Mouse (Mus musculus) Patski (cell line): Measurements from ENCODE around the gene AI661453. TPM values are rescaled to one million over a fixed set of nuclear protein-coding genes. Genes with fewer than 3 reads are reported as not detected.

Experiments used
- ATAC-seq: fragments of 100-300 bp; one replicate; pipeline ENCODE4 v1.8.0; 2021
- CTCF ChIA-PET: fragments of 350-600 bp; sonication (Branson Sonifier 250); formaldehyde crosslinking; loops from one replicate; lab custom pipeline; 2022; ENCODE audit warnings: inconsistent platforms; lab: Charles Lee
- POLR2A ChIA-PET: fragments of 350-600 bp; sonication (Branson Sonifier 250); formaldehyde crosslinking; loops from one replicate; lab custom pipeline; 2022; ENCODE audit warnings: antibody characterized with exemption, inconsistent platforms; lab: Charles Lee
- DNase-seq: peaks from one replicate; pipeline ENCODE4 v3.0.0-alpha.2; 2011; ENCODE audit warnings: low read depth, low spot score
- H3K27me3 ChIP-seq: fragments of 371-371 bp; one replicate; pipeline ENCODE4 v1.5.1; 2021
- CTCF ChIP-seq: fragments of 100-300 bp; IDR thresholded peaks from one replicate; pipeline ENCODE4 v1.5.1; 2021
- in situ Hi-C: fragments of 300-500 bp; cut with MboI; formaldehyde crosslinking; loops from 3 replicates; pipeline ENCODE4 v1.11.1; 2018; ENCODE audit warnings: low pct_unique_long_range_greater_than_20kb, mixed read lengths
- polyA plus RNA-seq: library from polyadenylated mRNA; unstranded; gene quantifications from one replicate; pipeline ENCODE4 v1.2.3, GENCODE M21; 2021

Gene AI661453
- polyA plus RNA-seq, 1 experiment from 2014 or later: 20.0 TPM

GRCm38 (mm10) chr17:47475181-47475580, 38.8 kb downstream of the AI661453 start:
- no peak for DNase-seq
- ChIA-PET POLR2A (interaction anchor here (0.9 to 1.0 kb wide), 2 partner anchors 80 to 90 kb away, joined by 3 read pairs; no protein-coding TSS in a partner anchor), CTCF (interaction anchor here (0.8 to 2.0 kb wide), 8 partner anchors 10 to 103 kb away, joined by 3 to 5 read pairs (median 4); partner anchors contain the start of gene Taf8)
- ATAC-seq: no peak
- H3K27me3 ChIP-seq: no peaks in the 10 kb centered on the region
- in situ Hi-C loops: no loop called here
- TF ChIP-seq CTCF: no peak

- DNase-seq (no peak), ATAC-seq (no peak)
- POLR2A ChIA-PET: interaction anchor here (0.9 to 1.0 kb wide), 2 partner anchors 81 to 89 kb away, joined by 3 read pairs; no protein-coding TSS in a partner anchor
- CTCF ChIA-PET: interaction anchor here (0.8 to 2.0 kb wide), 8 partner anchors 10 to 103 kb away, joined by 3 to 5 read pairs (median 4); partner anchors contain the start of gene Taf8
- H3K27me3 ChIP-seq: no peaks in the 10 kb centered on the region
- in situ Hi-C loops: no loop called here
- peak; percentile 67 for TF ChIP-seq CTCF
Observed at GRCm38 (mm10) chr17:47475714-47476113, 39.3 kb downstream of the AI661453 start.

- no peak for DNase-seq
- H3K27me3 ChIP-seq: no peaks in the 10 kb centered on the region
- no peak for ATAC-seq
- in situ Hi-C loops: loop anchor here (5.0 kb wide), 2 partner anchors 73 to 108 kb away; no protein-coding TSS in a partner anchor
- ChIA-PET CTCF (no interaction called here), POLR2A (no interaction called here)
- TF ChIP-seq CTCF: no peak
Observed at GRCm38 (mm10) chr17:47479887-47480286, 43.5 kb downstream of the AI661453 start.

GRCm38 (mm10) chr17:47482401-47482800, 46.0 kb downstream of the AI661453 start:
- peak; percentile 92 for TF ChIP-seq CTCF
- no peaks in the 10 kb centered on the region for H3K27me3 ChIP-seq
- POLR2A ChIA-PET: interaction anchor here (1.3 kb wide), 1 partner anchor 66 kb away, joined by 3 read pairs; no protein-coding TSS in a partner anchor
- no peak for ATAC-seq
- in situ Hi-C loops: loop anchor here (5.0 kb wide), 2 partner anchors 75 to 110 kb away; no protein-coding TSS in a partner anchor
- DNase-seq: no peak
- CTCF ChIA-PET: interaction anchor here (0.8 to 2.6 kb wide), 11 partner anchors 10 to 111 kb away, joined by 3 to 9 read pairs (median 4); no protein-coding TSS in a partner anchor

GRCm38 (mm10) chr17:47484241-47484921, 48.0 kb downstream of the AI661453 start:
- no peak for TF ChIP-seq CTCF
- POLR2A ChIA-PET: no interaction called here
- DNase-seq (no peak), ATAC-seq (peak; percentile 78)
- in situ Hi-C loops: loop anchor here (5.0 kb wide), 2 partner anchors 77 to 112 kb away; no protein-coding TSS in a partner anchor
- no peaks in the 10 kb centered on the region for H3K27me3 ChIP-seq
- CTCF ChIA-PET: interaction anchor here (0.7 kb wide), 1 partner anchor 124 kb away, joined by 3 read pairs; no protein-coding TSS in a partner anchor

- in situ Hi-C loops: loop anchor here (5.0 kb wide), 2 partner anchors 78 to 113 kb away; no protein-coding TSS in a partner anchor
- CTCF ChIA-PET: no interaction called here
- no peak for TF ChIP-seq CTCF
- ATAC-seq (no peak), DNase-seq (no peak)
- no peaks in the 10 kb centered on the region for H3K27me3 ChIP-seq
- POLR2A ChIA-PET: no interaction called here
Observed at GRCm38 (mm10) chr17:47484993-47485392, 48.6 kb downstream of the AI661453 start.

- no peaks in the 10 kb centered on the region for H3K27me3 ChIP-seq
- in situ Hi-C loops: no loop called here
- DNase-seq: no peak
- no peak for TF ChIP-seq CTCF
- POLR2A ChIA-PET: no interaction called here
- ATAC-seq: no peak
- CTCF ChIA-PET: no interaction called here
Observed at GRCm38 (mm10) chr17:47485791-47486190, 49.4 kb downstream of the AI661453 start.

GRCm38 (mm10) chr17:47490791-47491190, 54.4 kb downstream of the AI661453 start:
- ATAC-seq (no peak), DNase-seq (no peak)
- ChIA-PET POLR2A (no interaction called here), CTCF (interaction anchor here (1.0 kb wide), 1 partner anchor 136 kb away, joined by 3 read pairs; no protein-coding TSS in a partner anchor)
- in situ Hi-C loops: no loop called here
- H3K27me3 ChIP-seq: no peaks in the 10 kb centered on the region
- TF ChIP-seq CTCF: no peak

- no peak for TF ChIP-seq CTCF
- CTCF ChIA-PET: interaction anchor here (0.9 kb wide), 1 partner anchor 9 kb away, joined by 3 read pairs; no protein-coding TSS in a partner anchor
- ATAC-seq (no peak), DNase-seq (no peak)
- H3K27me3 ChIP-seq: no peaks in the 10 kb centered on the region
- POLR2A ChIA-PET: no interaction called here
- in situ Hi-C loops: no loop called here
Observed at GRCm38 (mm10) chr17:47492731-47493130, 56.3 kb downstream of the AI661453 start.

GRCm38 (mm10) chr17:47493653-47494052, 57.2 kb downstream of the AI661453 start:
- in situ Hi-C loops: no loop called here
- POLR2A ChIA-PET: no interaction called here
- ATAC-seq (no peak), DNase-seq (no peak)
- H3K27me3 ChIP-seq: no peaks in the 10 kb centered on the region
- CTCF ChIA-PET: interaction anchor here (0.9 to 1.2 kb wide), 3 partner anchors 8 to 100 kb away, joined by 3 read pairs; no protein-coding TSS in a partner anchor
- no peak for TF ChIP-seq CTCF

GRCm38 (mm10) chr17:47494132-47494531, 57.7 kb downstream of the AI661453 start:
- no peaks in the 10 kb centered on the region for H3K27me3 ChIP-seq
- DNase-seq (no peak), ATAC-seq (no peak)
- POLR2A ChIA-PET: no interaction called here
- no peak for TF ChIP-seq CTCF
- in situ Hi-C loops: no loop called here
- CTCF ChIA-PET: interaction anchor here (1.1 to 1.2 kb wide), 2 partner anchors 12 to 101 kb away, joined by 3 read pairs; no protein-coding TSS in a partner anchor
